Mouse (Mus musculus) hindbrain, embryonic 16.5 days (tissue): ENCODE data around the gene Kif26a. TPM values are rescaled to one million over a fixed set of nuclear protein-coding genes. Genes with fewer than 3 reads are reported as not detected.

ENCODE experiments used
- ATAC-seq: fragments of 200-750 bp; cut with Nextera tagmentation; 2 replicates; pipeline ENCODE4 v1.8.0; 2017; ENCODE audit warnings: moderate TSS enrichment, moderate library complexity
- H3K27ac ChIP-seq: fragments of 300-500 bp; sonication (generic); 2 replicates; pipeline ENCODE4 v1.5.1; 2014; ENCODE audit warnings: low read depth, mild to moderate bottlenecking, control low read depth, low read length, moderate library complexity
- H3K27me3 ChIP-seq: fragments of 300-500 bp; sonication (generic); replicated peaks from 2 replicates; pipeline ENCODE4 v1.6.1; 2014; ENCODE audit warnings: low read length; ENCODE audit not compliant: control insufficient read depth, insufficient read depth
- H3K36me3 ChIP-seq: fragments of 300-500 bp; sonication (generic); 2 replicates; pipeline ENCODE4 v1.6.1; 2014; ENCODE audit warnings: mild to moderate bottlenecking, low read length, moderate library complexity, mixed read lengths; ENCODE audit not compliant: control insufficient read depth, insufficient read depth
- H3K4me1 ChIP-seq: fragments of 300-500 bp; sonication (generic); 2 replicates; pipeline ENCODE4 v1.6.1; 2014; ENCODE audit warnings: low read depth, low read length; ENCODE audit not compliant: control insufficient read depth, insufficient read depth
- H3K4me2 ChIP-seq: fragments of 300-500 bp; sonication (generic); 2 replicates; pipeline ENCODE4 v1.6.1; 2014; ENCODE audit warnings: mild to moderate bottlenecking, low read length, control low read depth, moderate library complexity
- H3K4me3 ChIP-seq: fragments of 300-500 bp; sonication (generic); 2 replicates; pipeline ENCODE4 v1.5.1; 2014; ENCODE audit warnings: mild to moderate bottlenecking, low read length, control low read depth, moderate library complexity
- H3K9ac ChIP-seq: fragments of 300-500 bp; sonication (generic); 2 replicates; pipeline ENCODE4 v1.6.1; 2014; ENCODE audit warnings: low read depth, mild to moderate bottlenecking, control low read depth, low read length, moderate library complexity
- H3K9me3 ChIP-seq: fragments of 300-500 bp; sonication (generic); 2 replicates; pipeline ENCODE4 v1.6.1; 2014; ENCODE audit warnings: mild to moderate bottlenecking, low read length, moderate library complexity; ENCODE audit not compliant: control insufficient read depth
- WGBS: fragments of 180-500 bp; shearing (Covaris S2); extraction: QIAGEN DNeasy Blood & Tissue Kit; methylation state at CpG from one replicate; pipeline ENCODE4 v1.1.7; 2014; 5-methylcytosine and 5-hydroxymethylcytosine counted together
- polyA plus RNA-seq: library from polyadenylated mRNA; unstranded; fragments of >200 nt; fragmentation: Nextera tagmentation; extraction: Ambion mirVana; gene quantifications from 2 replicates; pipeline ENCODE4 v1.2.1, GENCODE M21; 2015

The Kif26a gene
- 2.5 and 3.8 TPM in 2 replicates for polyA plus RNA-seq

DNA sequence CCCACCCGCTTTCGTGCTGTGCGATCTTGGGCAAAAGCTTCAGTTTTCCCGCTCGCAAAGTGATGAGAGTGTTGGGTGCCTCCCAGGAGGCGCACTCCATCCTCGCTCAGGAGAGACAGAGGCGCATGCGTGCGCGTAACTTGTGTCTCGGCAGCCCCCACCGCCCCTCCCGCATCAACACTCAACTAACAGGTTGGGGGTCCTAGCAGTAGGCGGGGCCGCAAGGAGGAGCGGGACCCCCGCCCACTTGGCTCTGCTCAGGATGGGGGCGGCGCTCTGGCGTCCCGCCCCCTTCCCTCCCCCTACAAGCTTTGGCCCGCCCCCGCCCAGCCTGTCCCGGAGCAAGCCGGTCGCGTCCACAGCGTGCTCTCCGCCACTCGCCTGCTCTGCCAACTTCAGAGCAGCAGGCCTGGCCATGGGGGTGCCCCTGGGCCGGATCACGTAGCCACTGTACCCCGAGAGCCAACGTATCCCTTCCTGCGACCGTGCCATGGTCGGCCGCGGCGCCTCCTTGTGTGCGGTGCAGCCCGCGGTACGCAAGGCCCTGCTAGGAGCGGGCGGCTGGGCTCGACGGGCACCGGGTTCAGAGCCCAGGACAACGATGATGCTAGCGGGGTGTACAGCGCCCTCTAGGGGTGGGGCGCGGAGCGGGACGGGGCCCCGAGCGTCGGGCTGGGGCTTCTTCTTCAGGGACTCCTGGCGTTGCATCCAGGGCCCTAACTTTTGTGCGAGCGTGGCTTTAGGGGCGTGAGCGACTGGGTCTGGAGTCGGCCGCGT lies at the start of gene Kif26a:
Kif26a (plus strand) TSS at position 334 of the 777 bp plus-strand sequence.
- peak; percentile 51 for ATAC-seq
- H3K9ac ChIP-seq, result peak within 1 kb of the TSS; percentile 71
- no peaks in the 10 kb centered on the region for H3K9me3 ChIP-seq
- H3K27ac ChIP-seq, result peak within 1 kb of the TSS; percentile 51; the same call in 1 of the 2 replicates
- H3K4me3 ChIP-seq, result peak within 1 kb of the TSS; percentile 62
- peak within 1 kb of the TSS; percentile 96 for H3K4me2 ChIP-seq
- no peaks in the 10 kb centered on the region for H3K36me3 ChIP-seq
- under 1% methylated on average over 60 of the region's 68 CpGs for WGBS
- H3K27me3 ChIP-seq, result peaks cover 37% of the 10 kb centered on the region
- peaks cover 33% of the 10 kb centered on the region for H3K4me1 ChIP-seq

DNA sequence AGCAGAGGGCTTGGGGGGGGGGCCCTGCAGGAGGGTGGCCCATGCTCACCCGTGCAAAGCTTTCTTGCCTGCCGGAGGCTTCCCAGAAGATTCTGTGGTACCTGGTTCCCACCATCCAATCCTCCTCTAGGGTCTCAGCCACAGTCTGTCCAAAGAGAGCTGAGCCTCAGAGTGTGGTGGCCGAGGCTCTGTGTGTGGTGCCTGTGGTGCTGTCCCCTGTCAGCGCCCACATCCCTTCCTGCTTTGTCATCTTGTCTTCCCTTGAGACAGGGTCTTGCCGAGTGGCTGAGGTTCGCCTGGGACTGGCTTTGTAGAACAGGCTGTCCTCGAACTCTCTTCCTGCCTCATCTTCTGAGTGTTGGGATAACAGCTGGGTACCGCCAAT lies 49.3 kb upstream of the Kif26a start:
- Histone ChIP-seq H3K4me1 (no peaks in the 10 kb centered on the region), H3K36me3 (no peaks in the 10 kb centered on the region), H3K9ac (no peak overlapping the region), H3K4me3 (no peak overlapping the region), H3K27ac (no peak overlapping the region), H3K27me3 (peaks cover 1% of the 10 kb centered on the region; the same call in 1 of the 2 replicates), H3K4me2 (no peak overlapping the region), H3K9me3 (no peaks in the 10 kb centered on the region)
- 71% methylated on average over 6 of the region's 8 CpGs for WGBS
- ATAC-seq, result no peak

DNA sequence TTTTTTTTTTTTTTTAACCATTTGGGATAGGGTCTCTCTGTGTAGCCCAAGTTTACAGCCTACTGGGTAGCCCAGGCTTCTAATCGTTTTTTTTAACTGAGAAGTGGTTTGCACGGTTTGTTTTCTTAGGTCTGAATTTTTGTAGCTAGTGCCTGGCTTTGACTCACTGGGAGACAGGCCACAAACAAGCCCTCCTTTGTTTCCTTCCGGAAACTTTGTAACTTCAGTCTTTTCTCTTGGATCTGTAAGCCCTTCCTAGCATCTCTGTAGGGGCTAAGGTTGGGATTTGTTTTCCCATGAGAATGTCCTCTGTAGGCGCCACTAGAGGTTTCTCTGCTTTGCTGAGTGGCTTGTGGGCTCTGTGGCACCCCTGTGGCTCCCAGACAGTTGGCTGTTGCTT lies 45.9 kb upstream of the Kif26a start:
- no peak overlapping the region for H3K4me3 ChIP-seq
- no peaks in the 10 kb centered on the region for H3K4me1 ChIP-seq
- 46% methylated on average over 4 of the region's 4 CpGs for WGBS
- no peak for ATAC-seq
- H3K4me2 ChIP-seq, result no peak overlapping the region
- H3K27me3 ChIP-seq, result no peaks in the 10 kb centered on the region; the same call in 1 of the 2 replicates
- H3K27ac ChIP-seq, result no peak overlapping the region
- no peak overlapping the region for H3K9ac ChIP-seq
- H3K9me3 ChIP-seq, result no peaks in the 10 kb centered on the region
- H3K36me3 ChIP-seq, result no peaks in the 10 kb centered on the region

DNA sequence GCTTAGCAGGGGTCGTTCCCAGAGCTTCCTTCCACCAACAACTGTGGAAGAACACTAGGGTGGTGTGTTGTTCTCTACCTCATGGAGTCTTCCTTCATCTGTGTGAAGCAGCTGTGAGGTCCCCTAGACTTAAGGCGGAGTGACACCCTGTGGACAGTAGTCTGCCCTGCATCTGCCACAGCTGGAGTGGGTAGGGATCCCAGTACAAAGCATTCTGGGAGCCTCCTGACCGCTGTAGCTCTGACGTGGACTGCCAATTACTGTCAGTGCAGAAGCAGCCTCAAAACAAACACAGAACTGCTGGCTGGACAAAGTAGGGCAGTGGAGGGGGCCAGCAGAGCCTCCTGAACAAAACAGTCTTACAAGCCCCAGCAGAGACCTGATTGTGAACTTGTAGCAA lies 45.0 kb upstream of the Kif26a start:
- Histone ChIP-seq H3K9ac (no peak overlapping the region), H3K27me3 (no peaks in the 10 kb centered on the region; the same call in 1 of the 2 replicates), H3K4me2 (no peak overlapping the region), H3K4me1 (no peaks in the 10 kb centered on the region), H3K9me3 (no peaks in the 10 kb centered on the region), H3K36me3 (no peaks in the 10 kb centered on the region), H3K27ac (no peak overlapping the region), H3K4me3 (no peak overlapping the region)
- 53% methylated on average over 4 of the region's 4 CpGs for WGBS
- no peak for ATAC-seq

DNA sequence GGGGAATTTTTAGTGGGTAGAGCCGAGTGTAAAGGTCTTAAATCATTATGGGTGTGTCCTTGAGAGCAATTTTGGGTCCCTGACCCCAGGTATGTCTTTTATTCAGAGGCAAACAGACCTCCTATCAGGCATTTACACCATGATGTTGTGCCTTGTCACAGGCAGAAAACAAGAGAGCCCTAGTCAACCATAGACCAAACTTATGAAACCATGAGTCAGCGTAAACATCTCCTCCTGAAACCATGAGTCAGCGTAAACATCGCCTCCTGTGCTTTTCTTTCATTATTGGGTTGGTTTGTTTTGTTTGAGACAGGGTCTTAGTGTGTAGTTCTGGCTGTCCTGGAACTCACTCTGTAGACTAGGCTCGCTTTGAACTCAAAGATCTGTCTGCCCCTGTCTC lies 42.8 kb upstream of the Kif26a start:
- Histone ChIP-seq H3K9ac (no peak overlapping the region), H3K27me3 (peaks cover 4% of the 10 kb centered on the region), H3K4me1 (no peaks in the 10 kb centered on the region; the same call in 1 of the 2 replicates), H3K36me3 (no peaks in the 10 kb centered on the region), H3K9me3 (no peaks in the 10 kb centered on the region), H3K27ac (no peak overlapping the region), H3K4me3 (no peak overlapping the region), H3K4me2 (no peak overlapping the region)
- WGBS, result 85% methylated on average over 5 of the region's 5 CpGs
- no peak for ATAC-seq

DNA sequence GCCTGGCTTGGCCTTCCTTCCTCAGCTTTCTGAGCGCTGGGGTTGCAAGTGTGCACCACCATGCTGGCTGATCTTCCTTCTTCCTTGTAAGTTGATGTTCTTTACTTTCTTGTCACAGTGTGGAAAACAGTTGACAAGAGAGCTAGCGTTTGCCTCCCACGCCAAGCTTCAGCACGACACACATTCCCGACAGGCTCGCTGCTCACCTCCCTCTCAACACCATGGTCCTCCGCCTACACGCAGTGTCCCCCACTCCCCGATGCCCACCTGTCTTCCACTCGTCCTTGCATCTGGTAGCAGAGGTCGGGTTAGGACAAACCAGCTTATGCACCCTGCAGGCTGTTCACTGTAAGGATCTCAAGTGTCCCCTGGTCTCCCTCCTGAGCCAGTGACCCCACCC lies 41.1 kb upstream of the Kif26a start:
- H3K9ac ChIP-seq, result no peak overlapping the region
- no peak for ATAC-seq
- H3K27me3 ChIP-seq, result peaks cover 4% of the 10 kb centered on the region
- H3K4me2 ChIP-seq, result no peak overlapping the region
- no peak overlapping the region for H3K4me3 ChIP-seq
- no peaks in the 10 kb centered on the region for H3K36me3 ChIP-seq
- H3K4me1 ChIP-seq, result no peaks in the 10 kb centered on the region; the same call in 1 of the 2 replicates
- no peak overlapping the region for H3K27ac ChIP-seq
- WGBS, result 87% methylated on average over 11 of the region's 11 CpGs
- no peaks in the 10 kb centered on the region for H3K9me3 ChIP-seq

DNA sequence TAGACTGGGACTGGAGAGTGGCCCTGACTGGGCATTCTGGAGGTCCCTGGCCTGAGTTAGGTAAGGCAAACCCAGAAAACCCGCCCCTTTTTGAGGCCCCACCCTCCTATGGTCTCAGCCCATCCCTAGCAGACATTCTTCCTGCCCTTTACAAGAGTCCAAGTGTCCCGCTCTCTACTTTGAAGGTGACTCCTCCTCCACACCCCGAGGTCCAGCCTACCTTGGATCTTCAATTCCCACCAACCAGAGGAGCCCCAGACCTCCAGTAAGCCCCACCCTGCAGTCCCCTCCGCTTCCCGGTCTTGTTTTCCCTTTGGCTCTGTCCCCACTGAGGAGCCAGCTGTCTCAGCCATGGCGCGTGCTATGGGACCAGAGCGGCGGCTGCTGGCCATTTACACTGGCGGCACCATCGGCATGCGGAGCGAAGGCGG lies 39.5 kb upstream of the Kif26a start, which contains the start of gene Aspg:
Aspg (plus strand) TSS at position 139 of the 431 bp plus-strand sequence.
- Histone ChIP-seq H3K27me3 (peaks cover 4% of the 10 kb centered on the region), H3K4me3 (no peak within 1 kb of the TSS), H3K4me2 (peak within 1 kb of the TSS; percentile 35), H3K4me1 (no peaks in the 10 kb centered on the region; the same call in 1 of the 2 replicates), H3K27ac (no peak within 1 kb of the TSS), H3K9ac (no peak within 1 kb of the TSS), H3K36me3 (no peaks in the 10 kb centered on the region), H3K9me3 (no peaks in the 10 kb centered on the region)
- no peak for ATAC-seq
- WGBS, result 1% methylated on average over 14 of the region's 14 CpGs

DNA sequence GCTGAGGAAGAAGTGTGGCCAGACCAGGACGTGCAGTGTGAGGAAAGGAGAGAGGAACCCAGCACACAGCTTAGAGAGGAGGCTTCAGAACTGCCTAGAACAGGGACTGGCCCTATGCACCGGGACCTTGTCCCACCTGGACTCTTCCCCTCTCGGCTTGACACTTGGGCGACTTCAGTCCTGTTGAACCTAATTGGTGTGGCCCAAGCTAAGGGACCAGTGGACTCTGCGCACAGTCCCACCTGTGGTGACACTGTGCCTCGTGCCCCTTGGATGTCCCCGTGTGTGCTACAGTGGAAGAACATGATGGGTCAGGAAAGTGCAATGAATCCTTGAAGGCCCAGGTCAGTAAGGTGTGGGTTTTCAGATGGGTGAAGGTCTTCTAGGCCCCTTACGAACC lies 38.3 kb upstream of the Kif26a start:
- no peak for ATAC-seq
- H3K27ac ChIP-seq, result no peak overlapping the region
- H3K4me3 ChIP-seq, result no peak overlapping the region
- H3K9me3 ChIP-seq, result no peaks in the 10 kb centered on the region
- WGBS, result 92% methylated on average over 8 of the region's 8 CpGs
- no peaks in the 10 kb centered on the region; the same call in 1 of the 2 replicates for H3K4me1 ChIP-seq
- H3K4me2 ChIP-seq, result no peak overlapping the region
- no peak overlapping the region for H3K9ac ChIP-seq
- peaks cover 4% of the 10 kb centered on the region; the same call in 1 of the 2 replicates for H3K27me3 ChIP-seq
- no peaks in the 10 kb centered on the region for H3K36me3 ChIP-seq

DNA sequence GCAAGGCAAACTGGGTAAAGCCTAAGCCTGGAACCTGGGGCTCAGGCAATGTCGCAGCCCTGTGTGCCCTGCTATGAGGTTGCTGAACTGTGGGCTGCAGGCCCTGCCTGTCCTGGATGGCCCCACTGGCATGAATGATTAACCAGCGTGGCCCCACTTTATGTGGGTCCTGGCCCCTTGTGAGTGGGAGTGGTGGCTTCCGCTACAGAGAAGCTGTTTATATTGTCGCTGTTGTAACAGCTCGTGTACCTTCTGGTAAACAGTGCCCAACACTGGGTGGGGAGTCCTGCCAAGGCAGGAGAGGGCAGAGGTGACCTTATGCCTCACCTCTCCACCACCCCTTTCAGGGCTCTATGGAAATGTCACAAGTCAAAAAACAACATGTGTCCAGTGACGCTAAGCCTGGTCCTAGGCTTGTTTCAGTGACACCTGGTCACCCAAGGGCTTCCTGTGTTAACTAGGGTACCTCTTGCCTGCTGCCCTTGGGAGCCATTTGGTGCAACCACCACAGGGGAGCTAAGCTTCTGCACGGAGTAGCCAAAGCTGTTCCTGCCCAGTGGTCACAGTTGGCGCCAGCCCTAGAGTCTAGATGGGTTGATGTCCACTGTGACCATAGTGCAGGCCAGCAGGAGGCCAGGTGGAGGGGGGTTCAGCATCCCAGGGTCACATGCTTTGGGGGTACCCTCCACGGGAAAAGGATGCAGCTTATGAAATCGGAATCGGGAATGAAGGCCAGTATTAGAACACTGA lies 37.1 kb upstream of the Kif26a start:
- no peak overlapping the region for H3K4me3 ChIP-seq
- no peaks in the 10 kb centered on the region for H3K36me3 ChIP-seq
- no peak overlapping the region for H3K27ac ChIP-seq
- no peak for ATAC-seq
- peaks cover 4% of the 10 kb centered on the region; the same call in 1 of the 2 replicates for H3K27me3 ChIP-seq
- no peak overlapping the region for H3K4me2 ChIP-seq
- 85% methylated on average over 11 of the region's 11 CpGs for WGBS
- H3K4me1 ChIP-seq, result no peaks in the 10 kb centered on the region; the same call in 1 of the 2 replicates
- no peak overlapping the region for H3K9ac ChIP-seq
- no peaks in the 10 kb centered on the region for H3K9me3 ChIP-seq
